Mouse (Mus musculus): ENCODE results near the gene Zfp704.

Zfp704 gene

DNA sequence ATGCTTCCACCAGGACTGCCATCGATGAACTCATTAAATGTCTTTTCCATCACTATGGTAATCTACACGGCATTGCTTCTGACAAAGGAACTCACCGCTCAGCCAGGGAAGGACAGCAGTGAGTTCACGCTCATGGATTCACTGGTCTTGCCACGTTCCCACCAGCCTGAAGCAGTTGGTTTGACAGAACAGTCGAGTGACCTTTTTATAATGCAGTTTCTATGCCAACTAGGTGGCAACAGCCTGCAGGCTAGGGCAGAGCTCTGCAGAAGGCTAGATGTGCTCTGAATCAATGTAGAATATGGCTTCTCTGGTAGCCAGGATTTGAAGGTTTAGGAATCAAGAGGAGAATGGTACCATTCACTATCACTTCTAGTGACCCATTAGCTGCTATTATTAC lies 186.2 kb downstream of the Zfp704 start:
- no peak for DNase-seq (ENCODE audit: low spot score)

DNA sequence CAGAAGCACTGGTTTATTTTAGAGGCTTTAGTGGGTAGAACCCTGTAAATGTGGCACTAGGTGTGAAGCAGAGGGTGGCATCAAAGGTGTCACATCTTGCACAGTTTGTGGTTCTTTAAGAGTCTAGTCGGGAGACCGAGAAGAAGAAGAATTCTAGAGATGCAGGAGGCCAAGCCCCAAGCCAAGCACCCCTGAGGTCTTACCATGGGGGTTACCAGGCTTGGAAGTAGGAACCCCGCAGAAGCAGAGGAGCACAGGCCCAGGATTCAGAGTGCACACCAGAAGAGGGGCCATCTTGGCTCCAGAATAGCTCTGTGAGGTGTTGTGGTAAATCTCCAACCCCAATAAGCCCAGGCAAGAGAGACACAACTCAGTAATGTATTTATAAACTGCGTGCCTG lies 201.0 kb downstream of the Zfp704 start:
- no peak for DNase-seq (ENCODE audit: low spot score)

DNA sequence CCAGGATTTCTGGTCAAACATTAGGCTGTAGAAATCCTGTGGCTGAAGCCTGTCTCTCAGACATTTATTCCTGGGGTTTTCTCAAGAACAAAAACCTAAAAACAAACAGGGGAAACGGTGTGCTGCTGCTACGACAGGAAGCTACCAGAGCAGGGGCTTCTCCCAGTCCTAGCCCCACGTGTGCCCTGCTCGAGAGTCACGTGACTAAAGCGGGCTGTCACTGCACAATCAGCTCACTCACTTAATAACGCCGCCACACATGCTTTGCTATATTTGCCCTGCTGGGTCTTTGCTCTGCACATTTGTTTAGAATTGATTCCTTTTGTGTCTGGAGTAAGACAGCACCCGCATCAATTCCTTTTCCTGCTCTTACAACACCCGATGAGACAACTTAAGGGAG lies 202.1 kb downstream of the Zfp704 start:
- no peak for DNase-seq (ENCODE audit: low spot score)

DNA sequence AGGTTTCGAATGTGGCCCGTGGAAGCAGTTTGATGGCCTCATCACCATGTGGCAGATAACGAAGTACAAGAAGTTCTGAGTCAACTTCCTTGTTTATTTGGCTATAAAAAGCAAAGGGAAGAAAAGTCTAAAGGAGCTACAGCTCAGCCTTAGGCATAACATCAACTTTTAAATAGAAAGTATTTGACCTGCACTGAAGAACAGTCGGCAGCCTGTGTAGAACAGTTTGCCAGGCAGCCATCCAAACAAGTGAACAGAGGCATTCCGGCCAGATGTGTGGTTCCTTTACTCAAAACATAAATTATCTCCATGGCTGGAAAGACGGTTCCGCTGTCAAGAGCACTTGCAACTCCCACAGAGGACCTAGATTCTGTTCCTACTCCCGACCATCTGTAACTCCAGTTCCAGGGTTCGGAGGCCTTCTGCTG lies 202.8 kb downstream of the Zfp704 start:
- DNase-seq (ENCODE audit: low spot score): no peak

DNA sequence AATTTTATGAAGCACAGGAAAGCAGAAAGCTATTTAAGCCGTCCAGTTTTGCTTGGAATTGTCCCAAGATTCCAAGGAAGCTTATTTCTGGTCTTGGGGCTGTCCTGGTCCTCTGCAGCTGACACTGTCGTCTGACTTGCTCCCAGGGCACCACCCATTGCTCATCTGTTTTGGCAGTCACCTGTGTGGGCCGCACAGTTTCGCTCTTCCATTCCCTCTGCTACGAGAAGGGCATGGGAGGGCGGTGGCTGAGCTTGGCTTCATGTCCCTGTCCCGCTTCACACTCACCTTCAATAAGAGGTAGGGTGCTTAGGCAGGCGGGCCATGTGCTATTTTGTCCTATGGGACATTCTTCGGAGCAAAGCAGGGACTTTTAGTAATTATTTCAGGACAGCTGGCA lies 204.5 kb downstream of the Zfp704 start:
- no peak for DNase-seq (ENCODE audit: low spot score)

DNA sequence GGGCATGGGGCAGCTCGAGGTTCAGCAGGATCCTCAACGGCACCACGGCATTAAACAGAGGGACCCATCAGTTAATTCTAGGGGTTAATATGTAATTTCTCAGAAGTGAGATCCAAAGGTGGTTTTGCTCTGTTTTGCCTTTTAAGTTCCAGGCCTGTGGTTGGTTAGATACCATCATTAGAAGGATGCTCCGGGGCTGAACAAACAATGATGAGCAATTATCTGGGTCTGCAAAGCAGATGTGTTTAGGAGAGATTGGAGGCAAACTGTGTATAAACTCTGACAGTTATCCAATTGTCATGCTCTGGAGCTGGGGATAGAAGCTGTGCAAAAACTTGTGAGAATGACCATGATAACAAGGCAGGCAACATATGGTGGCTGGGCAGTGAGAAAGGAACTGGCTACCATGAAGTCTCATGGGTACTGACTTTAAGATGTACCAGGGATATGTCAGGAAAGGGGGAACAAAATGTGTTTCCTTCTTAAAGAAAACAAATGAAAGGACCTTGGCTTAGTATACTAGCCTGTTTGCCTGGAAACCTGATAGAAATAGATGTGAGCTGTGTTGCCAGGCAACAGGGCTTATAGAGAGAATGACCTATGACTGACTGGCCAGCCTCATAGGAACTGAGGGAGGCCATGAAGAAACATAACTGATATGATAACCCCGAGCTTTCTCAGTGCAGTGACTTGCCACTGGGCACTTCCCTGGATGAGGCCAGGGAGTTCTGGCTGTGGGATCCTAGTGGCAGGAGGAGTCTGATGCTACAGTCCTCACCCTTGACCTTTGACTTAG lies 206.4 kb downstream of the Zfp704 start:
- DNase-seq (ENCODE audit: low spot score): no peak

DNA sequence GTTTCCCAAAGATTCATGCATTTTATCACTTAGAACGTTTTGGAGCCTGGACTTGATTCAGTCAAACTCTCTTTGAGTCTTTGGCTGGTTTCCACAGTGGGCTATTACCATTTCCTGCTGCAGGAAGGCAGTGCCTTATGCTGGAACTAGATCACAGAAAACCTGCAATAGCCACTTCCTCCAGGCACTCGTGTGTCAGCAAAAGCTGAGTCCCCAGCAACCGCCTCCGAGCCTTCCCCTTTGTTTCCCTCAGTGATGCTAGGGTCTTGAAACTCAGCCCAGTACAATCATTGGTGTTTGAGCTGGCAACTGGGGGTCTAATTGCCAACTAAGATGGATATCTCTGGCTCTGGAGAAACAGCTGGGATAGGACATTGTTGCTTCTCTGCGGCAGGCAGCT lies 207.0 kb downstream of the Zfp704 start:
- no peak for DNase-seq (ENCODE audit: low spot score)

DNA sequence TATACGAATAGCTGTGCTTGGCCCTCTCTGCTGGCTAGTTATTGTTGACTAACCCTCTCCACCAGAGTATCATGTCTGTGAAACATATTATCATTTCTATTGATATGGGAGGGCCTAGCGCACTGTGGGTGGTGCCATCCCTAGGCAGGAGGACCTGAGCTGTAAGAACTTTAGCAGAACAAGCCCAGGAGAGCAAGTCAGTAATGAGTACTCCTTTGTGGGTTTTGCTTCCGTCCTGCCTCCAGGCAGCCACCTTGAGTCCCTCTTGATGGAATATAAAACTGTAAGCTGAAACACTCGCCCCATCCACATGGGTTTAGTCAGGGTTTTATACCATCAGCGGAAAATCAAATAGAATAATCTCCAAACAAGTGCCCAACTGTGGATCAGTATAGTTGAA lies 207.5 kb downstream of the Zfp704 start:
- no peak for DNase-seq (ENCODE audit: low spot score)

DNA sequence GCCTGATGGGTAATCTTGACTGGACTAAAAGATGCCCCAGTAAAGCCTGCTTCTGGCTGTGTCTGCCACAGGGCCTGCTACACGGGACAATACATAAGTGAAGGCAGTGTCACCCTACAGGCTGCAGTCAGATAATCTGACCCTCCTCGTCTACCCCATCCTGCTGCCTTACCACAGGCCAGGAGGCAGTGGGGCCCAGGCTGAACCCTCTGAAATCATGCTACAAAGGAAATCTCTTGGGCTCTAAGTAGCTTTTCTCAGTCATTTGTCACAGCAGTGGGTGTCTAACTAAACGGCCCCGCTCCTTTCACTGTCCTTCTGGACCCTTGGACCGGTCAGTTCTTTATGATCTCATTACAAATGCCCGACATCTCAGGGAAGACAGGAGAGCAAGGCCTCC lies 208.2 kb downstream of the Zfp704 start:
- DNase-seq (ENCODE audit: low spot score): no peak

DNA sequence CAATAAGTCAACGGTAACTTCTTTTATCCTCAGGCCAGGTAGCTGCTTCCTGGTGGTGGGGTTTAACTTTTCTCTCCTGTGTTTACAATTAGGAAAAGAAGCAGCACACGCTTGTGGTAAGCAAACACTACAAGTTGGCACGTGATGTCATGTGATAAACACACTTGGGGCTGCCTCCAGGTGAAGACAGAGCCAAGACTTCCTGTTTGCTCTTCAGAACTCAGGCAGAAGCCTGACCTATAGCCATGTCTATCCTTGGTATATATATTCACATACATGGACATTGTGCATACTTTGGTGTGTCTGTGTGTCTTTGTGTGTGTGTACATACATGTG lies 209.0 kb downstream of the Zfp704 start:
- no peak for DNase-seq (ENCODE audit: low spot score)

DNA sequence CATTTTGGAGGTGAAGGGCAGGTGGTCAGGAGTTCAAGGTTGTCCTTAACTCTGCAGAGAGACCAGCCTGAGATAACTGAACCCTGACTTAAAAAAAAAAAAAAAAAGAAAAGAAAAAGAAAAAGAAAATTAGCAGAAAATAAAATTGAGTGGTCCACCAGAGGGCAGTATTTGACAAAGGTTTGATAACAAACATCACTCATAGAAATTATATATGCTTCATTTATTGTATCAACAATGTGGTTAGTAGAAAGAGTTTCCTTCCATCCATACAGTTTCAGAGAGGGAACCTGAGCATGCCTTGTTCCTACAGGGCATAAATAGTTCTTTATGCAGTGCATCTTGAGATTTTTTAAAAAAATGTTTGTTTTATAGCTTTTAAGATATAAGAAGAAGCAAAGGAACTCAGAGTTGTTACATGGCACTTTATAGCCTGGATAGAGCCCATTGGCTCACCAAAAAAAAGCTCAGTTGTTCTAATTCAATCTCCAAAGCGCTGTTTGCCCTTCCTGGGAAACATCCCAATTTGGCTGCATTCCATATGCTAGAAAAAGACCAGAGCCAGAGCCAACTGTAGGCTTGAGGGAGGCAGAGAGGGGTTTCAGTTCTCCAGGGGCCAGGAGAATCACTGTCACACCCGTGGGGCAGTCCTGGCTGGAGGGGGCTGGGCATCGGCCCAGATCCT lies 209.5 kb downstream of the Zfp704 start:
- DNase-seq (ENCODE audit: low spot score): peak; percentile 56

DNA sequence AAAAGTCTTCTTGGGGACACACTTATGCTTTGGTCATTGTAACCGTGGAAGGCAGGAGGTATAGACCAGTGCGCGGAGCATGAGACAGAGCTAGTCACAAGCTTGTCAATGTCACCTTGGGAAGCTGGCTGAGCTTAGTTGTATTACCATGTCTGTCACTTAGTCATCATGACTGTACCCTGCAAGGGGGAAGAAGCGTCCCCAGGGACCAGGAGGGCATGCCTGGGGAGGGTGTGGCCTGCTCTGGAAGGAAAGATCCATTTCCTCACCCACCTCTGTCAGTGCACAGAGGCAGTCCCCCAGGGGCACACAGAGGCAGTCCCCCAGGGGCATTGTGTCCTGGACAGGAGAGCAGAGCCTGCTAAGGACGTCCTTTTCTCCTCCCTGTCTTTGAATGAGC lies 211.6 kb downstream of the Zfp704 start:
- no peak for DNase-seq (ENCODE audit: low spot score)
